Mouse (Mus musculus) bone marrow macrophage, adult 2 months (primary cell): Measurements from ENCODE around the gene Rexo2.

ENCODE experiments used
- CTCF ChIP-seq: IDR thresholded peaks from 2 replicates; pipeline ENCODE4 v1.5.1; 2012; ENCODE audit warnings: low read depth, mild to moderate bottlenecking, low read length, moderate library complexity
- POLR2A ChIP-seq: IDR thresholded peaks from 2 replicates; pipeline ENCODE4 v1.6.1; 2012; ENCODE audit warnings: mild to moderate bottlenecking, low read depth, low read length, borderline replicate concordance

DNA sequence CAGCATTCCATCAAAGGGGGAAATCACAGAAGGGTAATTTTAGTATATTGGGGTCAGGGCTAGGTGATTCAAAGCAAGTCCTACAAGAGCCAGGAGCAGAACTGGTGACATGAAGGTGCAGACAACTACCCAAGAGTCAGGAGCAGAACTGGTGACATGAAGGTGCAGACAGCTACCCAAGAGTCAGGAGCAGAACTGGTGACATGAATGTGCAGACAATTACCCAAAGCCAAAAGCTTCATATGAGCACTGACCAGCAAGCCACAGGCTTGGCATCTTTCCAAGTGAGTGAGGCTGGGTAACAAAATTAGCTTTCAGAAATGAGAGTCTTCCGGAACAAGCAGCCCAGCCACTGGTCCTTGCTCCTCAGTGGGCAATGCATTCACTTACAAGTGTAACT, 34.9 kb upstream of the Rexo2 start:
- TF ChIP-seq CTCF = no peak
- TF ChIP-seq POLR2A = no peak
